Mouse (Mus musculus) mouse trophoblast stem cell (cell line): ENCODE data around the gene Metrnl.

ENCODE experiments used
- in situ Hi-C, 2 experiments: fragments of 300-500 bp; cut with MseI, MboI; formaldehyde crosslinking; loops; 2 replicates in 1 of 2; 3 replicates in 1 of 2; pipeline ENCODE4 v1.15.1; 2025

Gene Metrnl

GRCm38 (mm10) chr11:121685491-121686001 is 15.8 kb upstream of the Metrnl start:
- in situ Hi-C loops, result no loop called here

GRCm38 (mm10) chr11:121686091-121686490 is 15.3 kb upstream of the Metrnl start:
- in situ Hi-C loops, result no loop called here

GRCm38 (mm10) chr11:121686674-121687073 is 14.7 kb upstream of the Metrnl start:
- in situ Hi-C loops, result no loop called here

- in situ Hi-C loops, result no loop called here
Observed at GRCm38 (mm10) chr11:121688024-121688423, 13.3 kb upstream of the Metrnl start.

- in situ Hi-C loops, result no loop called here
Observed at GRCm38 (mm10) chr11:121695304-121696064, 5.9 kb upstream of the Metrnl start.

- in situ Hi-C loops, result no loop called here
Observed at GRCm38 (mm10) chr11:121697271-121697670, 4.1 kb upstream of the Metrnl start.

- in situ Hi-C loops, result no loop called here
Observed at GRCm38 (mm10) chr11:121698381-121698955, 2.9 kb upstream of the Metrnl start.

GRCm38 (mm10) chr11:121702111-121702894 is 959 bp downstream of the Metrnl start:
- in situ Hi-C loops, result no loop called here

GRCm38 (mm10) chr11:121702895-121703618 is 1.7 kb downstream of the Metrnl start:
- in situ Hi-C loops, result no loop called here

- in situ Hi-C loops, result no loop called here
Observed at GRCm38 (mm10) chr11:121703619-121704215, 2.4 kb downstream of the Metrnl start.

GRCm38 (mm10) chr11:121706521-121707005 is 5.2 kb downstream of the Metrnl start:
- in situ Hi-C loops, result no loop called here

- in situ Hi-C loops, result no loop called here
Observed at GRCm38 (mm10) chr11:121709278-121709677, 7.9 kb downstream of the Metrnl start.

GRCm38 (mm10) chr11:121710245-121710644 is 8.9 kb downstream of the Metrnl start:
- in situ Hi-C loops, result no loop called here

- in situ Hi-C loops, result no loop called here
Observed at GRCm38 (mm10) chr11:121712987-121713386, 11.6 kb downstream of the Metrnl start.

GRCm38 (mm10) chr11:121713569-121713968 is 12.2 kb downstream of the Metrnl start:
- in situ Hi-C loops, result no loop called here

GRCm38 (mm10) chr11:121714745-121715485 is 13.6 kb downstream of the Metrnl start:
- in situ Hi-C loops, result no loop called here

GRCm38 (mm10) chr11:121717724-121718123 is 16.4 kb downstream of the Metrnl start:
- in situ Hi-C loops, result no loop called here

- in situ Hi-C loops, result no loop called here
Observed at GRCm38 (mm10) chr11:121720752-121721151, 19.4 kb downstream of the Metrnl start.

- in situ Hi-C loops, result no loop called here
Observed at GRCm38 (mm10) chr11:121722434-121722833, 21.1 kb downstream of the Metrnl start.

- in situ Hi-C loops, result no loop called here
Observed at GRCm38 (mm10) chr11:121726625-121727024, 25.3 kb downstream of the Metrnl start.
